ENCODE assay signal across 13 mouse cellular contexts in the genomic region with DNA sequence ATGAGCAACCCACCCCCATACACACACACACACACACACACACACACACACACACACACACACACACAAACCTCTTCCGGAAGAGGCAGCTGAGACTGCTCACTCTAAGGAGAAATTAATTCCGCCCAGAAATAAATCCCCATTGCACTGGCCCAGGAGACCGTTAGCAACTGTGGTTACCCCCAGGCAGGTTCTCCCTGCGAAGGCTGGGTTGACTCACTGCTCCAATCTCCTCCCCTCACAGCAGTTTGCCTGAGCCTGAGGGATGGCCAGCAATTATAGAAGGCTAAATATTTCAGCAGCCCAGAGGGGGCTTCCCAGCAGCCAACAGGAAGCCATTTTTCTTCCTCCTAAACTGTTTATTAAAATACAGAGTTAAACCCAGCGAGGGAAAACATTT. TPM values are rescaled to one million over a fixed set of nuclear protein-coding genes. Genes with fewer than 3 reads are reported as not detected.
A peak's percentile ranks its signal among the peaks of the same experiment; 100 is the strongest.
DNase-seq lines count a peak whose midpoint lies in the region; ATAC-seq and TF ChIP-seq lines count a peak whose summit lies in the region.
"Had no signal": no experiment of that assay in that cellular context is flagged by ENCODE, and none has a peak within 500 bp of the region (broad histone marks: within the 10 kb centered on the region; RNA-seq: fewer than 3 reads in every experiment).

No protein-coding gene starts in this region.

- no peak overlapping the region for H3K9ac ChIP-seq in intestine, embryonic 14.5 days (ENCODE audit: low read length)
- no peak overlapping the region for H3K9ac ChIP-seq in intestine, embryonic 15.5 days
- no peak overlapping the region for H3K9ac ChIP-seq in hindbrain, embryonic 13.5 days
- no peak overlapping the region for H3K9ac ChIP-seq in midbrain, postnatal 0 days (replicated peaks; ENCODE audit: low read length, poor library complexity, severe bottlenecking)

- H3K4me3 ChIP-seq in intestine, embryonic 14.5 days (ENCODE audit: low read depth, low read length), result no peak overlapping the region
- no peak overlapping the region for H3K4me3 ChIP-seq in intestine, embryonic 15.5 days (replicated peaks)
- no peak overlapping the region for H3K4me3 ChIP-seq in hindbrain, embryonic 13.5 days
- no peak overlapping the region for H3K4me3 ChIP-seq in midbrain, postnatal 0 days (ENCODE audit: low read depth, low read length)
- H3K4me3 ChIP-seq: forebrain, embryonic 10.5 days; layer of hippocampus, adult 2 months had no signal

- no peak overlapping the region for H3K4me2 ChIP-seq in intestine, embryonic 14.5 days (ENCODE audit: low read length)
- no peak overlapping the region; the same call in 1 of the 2 replicates for H3K4me2 ChIP-seq in intestine, embryonic 15.5 days (replicated peaks)
- no peak overlapping the region for H3K4me2 ChIP-seq in hindbrain, embryonic 13.5 days
- H3K4me2 ChIP-seq in midbrain, postnatal 0 days (ENCODE audit: low read depth, low read length, poor library complexity, severe bottlenecking), result no peak overlapping the region

- H3K36me3 ChIP-seq in intestine, embryonic 14.5 days (ENCODE audit: control insufficient read depth, insufficient read depth, low read length), result no peaks in the 10 kb centered on the region
- H3K36me3 ChIP-seq in intestine, embryonic 15.5 days, result no peaks in the 10 kb centered on the region
- no peaks in the 10 kb centered on the region for H3K36me3 ChIP-seq in hindbrain, embryonic 13.5 days
- H3K36me3 ChIP-seq in midbrain, postnatal 0 days (ENCODE audit: insufficient read depth, low read length), result no peaks in the 10 kb centered on the region
- H3K36me3 ChIP-seq: forebrain, embryonic 10.5 days had no signal

- DNase-seq in intestine, embryonic 14.5 days (ENCODE audit: low spot score), result no peak
- DNase-seq in NIH3T3 (ENCODE audit: low read depth) (peak; percentile 29), MN1 (ENCODE audit: low spot score) (no peak)
- DNase-seq in midbrain, postnatal 0 days (ENCODE audit: low spot score), result peak; percentile 50
- no peak for DNase-seq in lung, postnatal 25 days (ENCODE audit: low spot score)
- no peak for DNase-seq in heart, postnatal 36 days
- DNase-seq: cerebellum, postnatal 25 days; gastrocnemius, postnatal 10 days; lung, postnatal 14 days had no signal

- H3K27ac ChIP-seq in intestine, embryonic 14.5 days (ENCODE audit: low read depth), result 0 out of 2 replicates have a peak overlapping the region, but pooled peaks have one; percentile 22
- no peak overlapping the region for H3K27ac ChIP-seq in intestine, embryonic 15.5 days
- peak overlapping the region; percentile 31; the same call in 1 of the 2 replicates for H3K27ac ChIP-seq in hindbrain, embryonic 13.5 days
- peak overlapping the region; percentile 32; the same call in 1 of the 2 replicates for H3K27ac ChIP-seq in midbrain, postnatal 0 days (ENCODE audit: low read depth, low read length)
- H3K27ac ChIP-seq: forebrain, embryonic 10.5 days; layer of hippocampus, adult 2 months had no signal

- TF ChIP-seq CTCF in midbrain, postnatal 0 days (IDR thresholded peaks at IDR 0.05), result no peak

- H3K27me3 ChIP-seq in intestine, embryonic 14.5 days (replicated peaks; ENCODE audit: control insufficient read depth, insufficient read depth, low read length), result no peaks in the 10 kb centered on the region
- no peaks in the 10 kb centered on the region for H3K27me3 ChIP-seq in intestine, embryonic 15.5 days (replicated peaks)
- H3K27me3 ChIP-seq in hindbrain, embryonic 13.5 days, result no peaks in the 10 kb centered on the region
- no peaks in the 10 kb centered on the region for H3K27me3 ChIP-seq in midbrain, postnatal 0 days (ENCODE audit: insufficient read depth, low read length)

- no peaks in the 10 kb centered on the region; the same call in none of the 2 replicates for H3K4me1 ChIP-seq in intestine, embryonic 14.5 days (replicated peaks; ENCODE audit: control insufficient read depth, insufficient read depth, low read length)
- no peaks in the 10 kb centered on the region; the same call in 1 of the 2 replicates for H3K4me1 ChIP-seq in intestine, embryonic 15.5 days (replicated peaks)
- peaks cover 21% of the 10 kb centered on the region for H3K4me1 ChIP-seq in hindbrain, embryonic 13.5 days (replicated peaks)
- H3K4me1 ChIP-seq in midbrain, postnatal 0 days (ENCODE audit: insufficient read depth, low read length), result 0 out of 2 replicates have a peak, but pooled peaks cover 3% of the 10 kb centered on the region

- WGBS in intestine, embryonic 14.5 days, result 21% methylated on average over 5 of the region's 5 CpGs
- 24% methylated on average over 5 of the region's 5 CpGs for whole genome bisulfite sequencing in intestine, embryonic 15.5 days
- WGBS in hindbrain, embryonic 13.5 days, result 33% methylated on average over 5 of the region's 5 CpGs
- 14% methylated on average over 5 of the region's 5 CpGs for WGBS in midbrain, postnatal 0 days

- H3K9me3 ChIP-seq in intestine, embryonic 14.5 days (ENCODE audit: control insufficient read depth, low read length), result peaks cover 7% of the 10 kb centered on the region; the same call in 1 of the 2 replicates
- no peaks in the 10 kb centered on the region for H3K9me3 ChIP-seq in intestine, embryonic 15.5 days
- 0 out of 2 replicates have a peak, but pooled peaks cover 7% of the 10 kb centered on the region for H3K9me3 ChIP-seq in hindbrain, embryonic 13.5 days
- no peaks in the 10 kb centered on the region for H3K9me3 ChIP-seq in midbrain, postnatal 0 days (ENCODE audit: low read length)

- ATAC-seq in intestine, embryonic 14.5 days (replicated peaks; ENCODE audit: low FRiP score, low TSS enrichment, low read depth), result 0 out of 2 replicates have a peak, but pooled peaks have one; percentile 47
- no peak for ATAC-seq in intestine, embryonic 15.5 days
- ATAC-seq in hindbrain, embryonic 13.5 days (ENCODE audit: low FRiP score), result peak; percentile 75
- ATAC-seq in midbrain, postnatal 0 days (ENCODE audit: low FRiP score), result peak; percentile 47; the same call in 1 of the 2 replicates

- intact Hi-C loops in heart, postnatal 36 days (cut with DNase I), result no loop called here

RNA-seq across cellular contexts. Expression of gene D430019H16Rik, which starts 55.5 kb away (rescaled TPM):
- 2.2 and 2.5 TPM in 2 replicates for polyA plus RNA-seq in intestine, embryonic 14.5 days (2014; fragmentation: Nextera tagmentation; extraction: Ambion mirVana)
- polyA plus RNA-seq in intestine, embryonic 15.5 days (2015; fragmentation: Nextera tagmentation; extraction: Ambion mirVana), result 0.78 and 1.4 TPM in 2 replicates
- 12.3 TPM in 2 replicates for polyA plus RNA-seq in hindbrain, embryonic 13.5 days (2015; fragmentation: Nextera tagmentation; extraction: Ambion mirVana)
- total RNA-seq in midbrain, postnatal 0 days (2014; rRNA removed), result 176 and 186 TPM in 2 replicates
- 10.9 and 13.1 TPM in 2 replicates for polyA plus RNA-seq in midbrain, postnatal 0 days (2015; fragmentation: Nextera tagmentation; extraction: Ambion mirVana)
- total RNA-seq in heart, postnatal 36 days (2021), result under 1 TPM; 0.16 to 0.31 TPM

Comparison
In these comparisons a context has a peak if more than half of its experiments do, and no peak if none do; other contexts are left out.
1. DNase-seq: peak in NIH3T3 (single experiment) and midbrain, postnatal 0 days (single experiment); none in intestine, embryonic 14.5 days (single experiment), lung, postnatal 25 days (single experiment), heart, postnatal 36 days (0 of 2) and MN1 (single experiment).